Mouse (Mus musculus) cerebellum, adult 9-11 months (tissue): Measurements from ENCODE around the gene Pced1b.
"Not testable (repeated sequence)": the region's sequence is repeated elsewhere in the genome, so short reads cannot be mapped to it uniquely, and the experiment has no call there.

Experiments used
- DNase-seq: peaks from one replicate; pipeline ENCODE4 v3.0.0; 2022

Pced1b gene

GRCm38 (mm10) chr15:97374845-97375720 is 128.2 kb downstream of the Pced1b start:
- no peak for DNase-seq

DNA sequence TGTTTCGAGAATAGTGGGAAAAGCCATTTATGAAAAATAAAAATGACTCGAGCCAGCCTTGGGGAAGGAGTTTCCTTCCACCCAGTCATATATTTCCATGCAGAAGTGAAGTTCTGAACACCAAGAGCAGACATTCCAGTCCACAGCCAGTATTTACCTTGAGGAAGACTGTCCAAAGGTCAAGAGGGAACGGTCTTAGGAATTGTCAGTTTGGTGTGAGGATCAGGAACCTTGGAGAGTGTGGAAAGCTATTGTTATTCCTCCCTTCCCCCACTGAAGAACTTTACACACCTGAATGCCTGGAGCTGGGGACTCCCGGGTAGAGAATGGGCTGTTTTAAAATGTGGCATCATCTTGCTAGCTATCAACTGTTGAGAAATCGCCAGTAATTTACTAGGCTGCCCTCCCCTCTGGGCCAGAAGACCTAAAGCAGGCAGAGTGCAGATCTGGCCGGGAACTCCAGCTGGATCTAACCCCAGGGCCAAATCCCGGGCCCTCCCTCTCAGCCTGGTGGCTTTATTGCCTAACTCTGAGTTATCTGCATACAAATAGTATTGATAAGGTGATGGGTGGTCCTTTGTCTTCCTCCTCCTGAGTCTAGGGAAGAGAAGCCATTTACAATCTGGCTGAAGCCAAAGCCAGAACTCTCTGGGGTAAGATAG is 129.3 kb downstream of the Pced1b start:
- DNase-seq = no peak

GRCm38 (mm10) chr15:97376792-97377222 is 129.9 kb downstream of the Pced1b start:
- DNase-seq = no peak

DNA sequence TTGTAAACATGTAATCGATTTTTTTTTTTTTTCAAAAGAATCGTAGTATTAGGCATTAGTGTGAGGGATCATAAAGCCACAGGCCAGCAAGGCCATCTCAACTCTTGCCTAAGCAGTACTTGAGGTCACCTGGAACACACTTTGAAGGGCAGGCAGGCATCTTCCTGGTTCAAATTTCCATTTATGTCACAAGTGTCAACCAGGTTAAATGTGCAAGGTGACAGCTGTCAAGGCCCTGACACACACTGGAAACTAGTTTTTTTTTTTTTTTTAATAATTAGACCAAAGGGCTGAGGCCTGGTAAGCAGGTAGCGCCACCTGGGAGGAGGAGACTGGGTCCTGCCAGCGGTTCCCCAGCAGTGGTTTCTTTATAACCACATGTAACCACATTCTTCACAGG is 131.2 kb downstream of the Pced1b start:
- no peak for DNase-seq

DNA sequence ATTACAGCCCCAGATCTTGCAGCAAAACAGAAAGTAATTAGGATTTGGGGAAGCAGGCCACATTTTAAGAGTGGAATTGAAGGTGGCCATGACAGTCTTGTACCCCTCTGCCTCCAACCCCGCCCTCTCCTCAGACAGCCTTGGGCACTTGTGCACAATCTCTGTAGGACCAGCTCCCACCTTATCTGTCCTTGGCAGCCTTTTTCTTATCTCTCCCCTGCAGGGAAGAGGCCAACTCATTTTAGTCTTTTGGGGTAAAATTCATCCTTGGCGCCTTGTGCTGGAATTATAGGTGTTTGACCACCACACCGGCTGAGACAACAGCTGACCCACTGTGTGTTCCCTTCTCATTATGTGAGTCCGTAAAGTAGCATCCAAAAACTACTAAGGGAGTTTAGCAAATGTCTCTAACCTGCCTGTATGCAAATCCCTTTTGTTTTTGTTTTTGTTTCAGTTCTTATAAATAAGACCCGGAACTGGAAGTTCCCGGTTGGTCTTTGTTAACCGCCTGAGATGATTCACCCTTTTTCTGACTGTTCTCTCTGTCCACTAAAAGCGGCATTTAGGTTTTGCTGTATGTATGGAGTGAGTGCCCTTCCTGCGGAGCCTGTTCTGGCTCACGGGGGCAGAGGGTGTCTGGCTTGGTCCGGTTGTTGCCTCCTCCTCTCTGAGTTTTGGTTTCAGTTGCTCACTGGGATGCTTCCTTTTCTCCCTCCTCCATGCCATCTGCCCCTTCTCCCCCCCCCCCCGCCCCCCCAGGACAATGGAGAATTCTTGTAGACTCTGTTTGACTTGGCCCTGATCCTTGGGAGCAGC is 132.8 kb downstream of the Pced1b start:
- no peak for DNase-seq

DNA sequence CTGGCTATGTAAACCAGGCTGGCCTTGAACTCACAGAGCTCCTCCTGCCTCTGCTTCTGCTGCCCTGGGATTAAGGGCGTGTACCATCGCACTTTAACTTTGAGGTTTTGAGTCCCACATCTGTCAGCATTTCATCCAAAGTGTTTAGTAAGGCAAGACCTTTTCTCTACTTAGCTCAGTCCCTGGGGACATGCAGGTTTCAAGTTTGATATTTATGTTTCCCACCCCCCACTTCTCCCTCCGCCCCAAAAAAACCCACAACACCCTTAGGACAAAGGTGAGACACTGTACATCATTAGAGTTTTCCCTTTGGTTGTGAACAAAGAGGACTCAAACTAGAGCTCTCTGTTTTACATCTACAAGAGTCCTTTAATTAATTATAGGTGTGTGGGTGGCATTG is 135.7 kb downstream of the Pced1b start:
- DNase-seq = no peak

GRCm38 (mm10) chr15:97383523-97384141 is 136.7 kb downstream of the Pced1b start:
- no peak for DNase-seq

GRCm38 (mm10) chr15:97384170-97385018 is 137.5 kb downstream of the Pced1b start:
- DNase-seq = no peak

DNA sequence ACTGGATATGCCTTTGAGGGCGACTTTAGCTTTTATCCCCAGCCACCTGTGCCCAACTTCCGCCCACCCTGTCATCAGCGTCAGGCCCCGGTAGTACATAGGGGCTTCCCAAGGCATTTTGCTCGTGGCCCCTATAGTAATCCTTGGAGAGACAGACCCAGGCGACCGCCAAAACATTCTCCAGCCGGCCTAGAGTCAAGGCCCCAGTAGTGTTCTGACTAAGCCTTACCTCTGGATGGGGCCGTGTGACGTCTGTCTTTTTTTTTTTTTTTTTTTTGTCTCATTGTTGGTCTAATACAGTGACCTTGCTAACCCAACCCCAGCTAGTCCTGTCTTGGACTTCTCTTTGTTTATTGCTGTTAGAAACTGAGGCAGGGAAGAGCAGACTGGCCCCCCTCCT is 138.3 kb downstream of the Pced1b start:
- not testable (repeated sequence) for DNase-seq

- no peak for DNase-seq
Observed at GRCm38 (mm10) chr15:97387793-97388192, 140.9 kb downstream of the Pced1b start.

DNA sequence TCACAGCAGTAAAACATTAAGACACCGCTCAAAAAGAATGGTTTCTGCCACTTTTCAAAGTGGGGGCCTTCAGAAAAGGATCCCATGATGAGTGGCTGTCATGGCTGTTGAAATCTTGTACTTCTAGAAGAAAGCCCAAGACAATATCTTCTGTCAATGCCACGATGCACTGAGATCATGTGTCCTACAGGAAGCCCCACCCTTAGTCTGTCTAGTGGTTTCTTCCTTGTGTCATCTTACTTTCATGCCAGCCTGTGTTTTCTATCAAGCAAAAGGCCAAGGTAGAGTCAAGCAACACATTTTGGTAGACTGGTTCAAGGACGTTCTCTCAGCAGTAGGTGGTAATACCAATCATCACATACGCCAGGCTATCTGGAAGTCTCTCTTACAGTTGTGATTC is 142.7 kb downstream of the Pced1b start:
- no peak for DNase-seq

DNA sequence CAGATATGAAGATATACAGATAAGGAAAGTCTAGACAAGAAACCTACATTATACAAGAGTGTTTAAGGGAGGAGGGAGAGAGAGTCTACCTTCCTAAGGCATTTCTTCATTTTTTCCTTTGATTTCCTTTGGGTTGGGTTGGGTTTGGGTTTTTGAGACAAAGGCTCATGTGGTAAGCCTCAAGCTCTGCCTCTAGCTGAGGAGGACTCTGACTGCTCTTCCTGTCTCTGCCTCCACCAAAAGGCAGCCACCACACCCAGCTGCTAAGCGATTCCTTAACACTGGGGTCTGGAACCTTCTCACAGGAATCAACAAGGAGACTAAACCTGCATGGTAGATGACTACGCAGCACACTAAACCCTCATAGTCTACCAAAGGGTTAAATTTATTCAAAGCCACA is 143.9 kb downstream of the Pced1b start:
- no peak for DNase-seq

- no peak for DNase-seq
Observed at GRCm38 (mm10) chr15:97391436-97391835, 144.5 kb downstream of the Pced1b start.

GRCm38 (mm10) chr15:97394561-97394960 is 147.7 kb downstream of the Pced1b start:
- no peak for DNase-seq

GRCm38 (mm10) chr15:97396586-97397299 is 149.8 kb downstream of the Pced1b start:
- DNase-seq = no peak

GRCm38 (mm10) chr15:97397793-97398192 is 150.9 kb downstream of the Pced1b start:
- no peak for DNase-seq

- no peak for DNase-seq
Observed at GRCm38 (mm10) chr15:97400866-97401265, 154.0 kb downstream of the Pced1b start.

DNA sequence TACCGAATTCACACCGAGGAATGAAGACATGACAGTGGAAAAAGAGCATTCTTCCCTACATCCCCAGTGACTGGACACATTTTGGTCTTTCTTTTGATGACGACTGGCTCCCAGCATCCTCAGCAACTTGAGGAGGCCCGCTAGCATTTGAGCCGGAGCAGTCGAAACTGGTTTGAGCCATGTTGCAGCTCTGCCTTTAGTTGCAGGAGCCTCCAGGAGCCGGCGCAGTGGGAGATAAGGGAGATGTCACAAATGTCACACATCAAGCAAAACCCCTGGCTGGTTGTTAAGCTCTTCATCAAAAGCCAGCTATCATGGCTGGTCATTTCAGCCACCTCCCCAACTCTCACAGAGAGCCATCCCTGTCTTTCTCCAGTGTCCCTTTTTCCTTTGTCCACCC is 157.6 kb downstream of the Pced1b start:
- no peak for DNase-seq

DNA sequence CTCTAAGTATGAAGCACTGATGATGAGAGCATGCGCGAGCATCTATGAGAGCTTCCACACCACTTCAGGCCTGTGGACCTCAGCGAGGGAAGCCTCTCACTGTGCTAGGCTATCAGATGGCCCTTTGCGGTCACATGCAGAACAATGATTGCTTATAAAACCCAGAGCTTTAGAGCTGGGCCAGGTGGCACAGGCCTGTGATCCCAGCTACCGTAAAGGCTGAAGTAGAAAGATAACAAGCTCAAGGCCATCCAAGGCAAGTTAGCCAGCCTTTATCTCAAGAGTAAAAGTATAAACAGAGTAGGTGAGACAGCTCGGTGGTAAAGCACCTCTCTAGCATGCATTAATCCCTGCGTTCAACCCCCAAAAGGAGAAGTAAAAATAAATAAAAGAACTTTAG is 158.1 kb downstream of the Pced1b start:
- DNase-seq = no peak

DNA sequence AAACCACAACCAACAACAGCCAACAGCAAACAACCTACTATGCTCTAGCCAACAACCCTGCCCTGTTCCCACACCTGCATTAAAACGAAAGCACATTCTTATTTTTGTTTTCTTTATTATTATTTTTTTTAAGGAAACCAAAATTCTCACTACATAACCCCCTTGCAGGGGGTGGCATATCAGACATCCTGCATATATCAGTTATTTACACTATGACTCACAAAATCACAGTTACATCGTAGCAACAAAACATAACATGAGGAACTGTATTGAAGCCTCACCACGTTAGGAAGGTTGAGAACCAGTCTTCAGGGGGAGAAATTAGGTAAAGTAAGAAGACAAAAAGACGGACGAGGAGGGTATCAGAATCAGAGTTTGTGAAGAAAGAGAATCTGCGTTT is 159.2 kb downstream of the Pced1b start:
- no peak for DNase-seq
